Mouse (Mus musculus) spleen, postnatal 4 days (tissue): ENCODE results near the gene Lrrc8a.

Experiments used
- DNase-seq, 2 experiments: peaks; one replicate each; pipeline ENCODE4 v3.0.0; 2022; ENCODE audit warnings: low spot score in 2 of 2

Lrrc8a gene

DNA sequence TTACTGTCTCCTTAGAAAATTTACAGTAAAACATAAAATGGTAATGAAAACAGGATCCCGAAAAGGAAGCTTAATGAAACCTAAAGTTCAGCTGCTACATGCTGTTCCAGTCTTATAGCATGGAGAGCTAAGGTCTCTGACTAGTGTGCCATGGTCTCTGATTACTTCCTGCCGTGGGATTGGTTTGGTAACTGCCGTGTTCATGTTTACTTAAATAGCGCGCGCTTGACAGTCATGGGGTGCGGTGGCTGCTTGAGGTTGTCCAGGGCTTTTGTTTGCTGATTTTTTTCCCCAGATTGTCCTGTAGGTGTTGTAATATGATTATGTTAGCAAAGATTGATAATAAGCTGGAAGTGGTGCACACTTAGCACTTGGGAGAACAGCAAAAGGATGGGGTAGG is 68.6 kb downstream of the Lrrc8a start:
- DNase-seq, result no peak

DNA sequence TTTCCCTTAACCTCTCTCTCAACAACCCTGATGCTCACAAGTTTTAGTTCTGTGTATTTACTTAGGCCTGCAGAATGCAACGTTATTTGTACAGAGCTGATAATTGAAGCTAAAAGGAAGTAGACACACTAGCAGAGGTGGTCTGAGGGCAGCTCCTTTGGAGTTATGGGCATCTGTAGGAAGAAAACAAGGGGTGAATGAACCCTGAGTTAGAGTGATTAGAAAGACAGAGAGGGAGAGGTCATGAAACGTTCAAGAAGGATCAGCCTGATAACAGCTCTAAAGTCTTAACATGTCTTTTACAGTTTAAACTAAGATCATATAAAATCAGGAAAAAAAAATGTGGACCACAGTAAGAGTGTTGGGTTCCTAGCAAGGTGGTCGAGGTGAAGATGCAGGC is 71.8 kb downstream of the Lrrc8a start:
- no peak for DNase-seq

DNA sequence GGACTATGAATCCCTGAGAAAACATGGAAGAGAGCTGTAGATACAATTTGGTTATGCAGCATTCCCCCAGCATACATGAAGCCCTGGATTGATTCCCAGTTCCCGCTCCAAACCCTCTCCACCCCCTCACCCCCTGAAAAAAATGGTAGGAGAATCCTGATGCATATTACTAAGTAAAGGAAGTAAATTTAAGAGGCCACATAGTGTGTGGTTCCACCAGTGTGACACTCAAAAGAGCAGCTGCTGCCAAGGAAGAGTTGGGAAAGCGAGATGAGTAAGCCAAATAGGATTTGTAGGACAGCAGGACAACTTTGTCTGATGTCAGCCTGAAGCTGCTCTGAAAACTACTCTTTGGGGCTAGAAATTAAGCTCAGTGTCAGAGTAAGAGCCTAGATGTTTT is 74.0 kb downstream of the Lrrc8a start:
- no peak for DNase-seq
